Mouse (Mus musculus) liver, postnatal 0 days (tissue): ENCODE results near the gene Sstr5. TPM values are rescaled to one million over a fixed set of nuclear protein-coding genes. Genes with fewer than 3 reads are reported as not detected.

Experiments
- ATAC-seq: fragments of 200-750 bp; cut with Nextera tagmentation; 2 replicates; pipeline ENCODE4 v1.8.0; 2017; ENCODE audit warnings: mild to moderate bottlenecking, moderate library complexity
- DNase-seq: peaks from one replicate; pipeline ENCODE4 v3.0.0-alpha.2; 2016
- H3K27ac ChIP-seq: fragments of 300-500 bp; sonication (generic); 2 replicates; pipeline ENCODE4 v1.5.1; 2014; ENCODE audit warnings: antibody characterized with exemption, moderate library complexity, mild to moderate bottlenecking, low read depth
- H3K27me3 ChIP-seq: fragments of 300-500 bp; sonication (generic); 2 replicates; pipeline ENCODE4 v1.6.1; 2014; ENCODE audit warnings: low read length, control low read depth, mixed read lengths; ENCODE audit not compliant: insufficient read depth
- H3K36me3 ChIP-seq: fragments of 300-500 bp; sonication (generic); replicated peaks from 2 replicates; pipeline ENCODE4 v1.6.1; 2014; ENCODE audit warnings: mild to moderate bottlenecking, control low read depth, low read length, moderate library complexity, mixed read lengths; ENCODE audit not compliant: insufficient read depth
- H3K4me1 ChIP-seq: fragments of 300-500 bp; sonication (generic); 2 replicates; pipeline ENCODE4 v1.6.1; 2014; ENCODE audit warnings: antibody characterized with exemption, mild to moderate bottlenecking, control low read depth; ENCODE audit not compliant: insufficient read depth
- H3K4me2 ChIP-seq: fragments of 300-500 bp; sonication (generic); 2 replicates; pipeline ENCODE4 v1.6.1; 2014; ENCODE audit warnings: low read depth, mild to moderate bottlenecking, low read length, moderate library complexity, mixed read lengths
- H3K4me3 ChIP-seq: fragments of 300-500 bp; sonication (generic); 2 replicates; pipeline ENCODE4 v1.5.1; 2014; ENCODE audit warnings: low read depth, low read length
- H3K9ac ChIP-seq: fragments of 300-500 bp; sonication (generic); replicated peaks from 2 replicates; pipeline ENCODE4 v1.6.1; 2014; ENCODE audit warnings: mild to moderate bottlenecking, moderate library complexity
- H3K9me3 ChIP-seq: fragments of 300-500 bp; sonication (generic); 2 replicates; pipeline ENCODE4 v1.6.1; 2016; ENCODE audit warnings: mild to moderate bottlenecking, control low read depth, low read length, mixed read lengths
- CTCF ChIP-seq: sonication (generic); IDR thresholded peaks from 2 replicates; pipeline ENCODE4 v1.5.1; 2016; ENCODE audit warnings: antibody characterized with exemption, low read depth
- EP300 ChIP-seq: IDR thresholded peaks from 2 replicates; pipeline ENCODE4 v1.6.1; 2016; ENCODE audit warnings: antibody characterized with exemption, low read depth, mild to moderate bottlenecking
- WGBS: fragments of 180-500 bp; shearing (Covaris S2); extraction: QIAGEN DNeasy Blood & Tissue Kit; methylation state at CpG from one replicate; pipeline ENCODE4 v1.1.7; 2014; ENCODE audit not compliant: insufficient replicate concordance; 5-methylcytosine and 5-hydroxymethylcytosine counted together
- polyA plus RNA-seq: library from polyadenylated mRNA; unstranded; fragments of >200 nt; fragmentation: Nextera tagmentation; extraction: Ambion mirVana; gene quantifications from 2 replicates; pipeline ENCODE4 v1.2.1, GENCODE M21; 2015

Sstr5 gene
- polyA plus RNA-seq, 1 experiment from 2014 or later, result not detected

- no peaks in the 10 kb centered on the region for H3K36me3 ChIP-seq
- no peak overlapping the region for H3K27ac ChIP-seq
- no peak overlapping the region for H3K9ac ChIP-seq
- ATAC-seq, result no peak
- H3K4me3 ChIP-seq, result no peak overlapping the region
- peak; percentile 41 for DNase-seq
- H3K4me1 ChIP-seq, result no peaks in the 10 kb centered on the region
- peaks cover 7% of the 10 kb centered on the region for H3K27me3 ChIP-seq
- H3K4me2 ChIP-seq, result no peak overlapping the region
- no peaks in the 10 kb centered on the region for H3K9me3 ChIP-seq
- TF ChIP-seq CTCF (peak; percentile 56), EP300 (no peak)
- 53% methylated on average over 7 of the region's 7 CpGs for WGBS
Observed at GRCm38 (mm10) chr17:25508860-25509577, 11.9 kb upstream of the Sstr5 start.

GRCm38 (mm10) chr17:25507799-25508198 lies 10.7 kb upstream of the Sstr5 start:
- no peaks in the 10 kb centered on the region for H3K36me3 ChIP-seq
- H3K27me3 ChIP-seq, result peaks cover 7% of the 10 kb centered on the region
- ATAC-seq (peak; percentile 51; the same call in 1 of the 2 replicates), DNase-seq (peak; percentile 74)
- H3K4me1 ChIP-seq, result no peaks in the 10 kb centered on the region
- no peak overlapping the region for H3K27ac ChIP-seq
- H3K9me3 ChIP-seq, result no peaks in the 10 kb centered on the region
- no peak overlapping the region for H3K4me3 ChIP-seq
- no peak for TF ChIP-seq EP300
- TF ChIP-seq CTCF, result peak; percentile 89
- no peak overlapping the region for H3K4me2 ChIP-seq
- WGBS, result 7% methylated on average over 3 of the region's 3 CpGs
- H3K9ac ChIP-seq, result no peak overlapping the region

GRCm38 (mm10) chr17:25502599-25502998 lies 5.5 kb upstream of the Sstr5 start:
- Histone ChIP-seq H3K4me2 (no peak overlapping the region), H3K9ac (no peak overlapping the region), H3K27me3 (peaks cover 2% of the 10 kb centered on the region; the same call in 1 of the 2 replicates), H3K27ac (no peak overlapping the region), H3K36me3 (no peaks in the 10 kb centered on the region), H3K9me3 (no peaks in the 10 kb centered on the region), H3K4me1 (no peaks in the 10 kb centered on the region), H3K4me3 (no peak overlapping the region)
- no peak for TF ChIP-seq CTCF
- TF ChIP-seq EP300, result no peak
- WGBS, result 36% methylated on average over 4 of the region's 4 CpGs
- DNase-seq (no peak), ATAC-seq (no peak)

- ATAC-seq, result no peak
- 75% methylated on average over 6 of the region's 6 CpGs for WGBS
- Histone ChIP-seq H3K4me3 (no peak overlapping the region), H3K36me3 (no peaks in the 10 kb centered on the region), H3K9me3 (no peaks in the 10 kb centered on the region), H3K27me3 (0 out of 2 replicates have a peak, but pooled peaks cover 3% of the 10 kb centered on the region), H3K9ac (no peak overlapping the region), H3K27ac (no peak overlapping the region), H3K4me2 (no peak overlapping the region), H3K4me1 (no peaks in the 10 kb centered on the region)
- no peak for TF ChIP-seq CTCF
- TF ChIP-seq EP300, result no peak
- DNase-seq, result no peak
Observed at GRCm38 (mm10) chr17:25482092-25482491, 15.0 kb downstream of the Sstr5 start.

- TF ChIP-seq EP300, result no peak
- no peak for TF ChIP-seq CTCF
- Histone ChIP-seq H3K9me3 (no peaks in the 10 kb centered on the region), H3K27me3 (0 out of 2 replicates have a peak, but pooled peaks cover 3% of the 10 kb centered on the region), H3K9ac (no peak overlapping the region), H3K4me3 (no peak overlapping the region), H3K4me2 (no peak overlapping the region), H3K27ac (no peak overlapping the region), H3K36me3 (no peaks in the 10 kb centered on the region), H3K4me1 (no peaks in the 10 kb centered on the region)
- DNase-seq (no peak), ATAC-seq (no peak)
- WGBS, result 53% methylated on average over 4 of the region's 4 CpGs
Observed at GRCm38 (mm10) chr17:25480820-25481219, 16.3 kb downstream of the Sstr5 start.

GRCm38 (mm10) chr17:25480152-25480551 lies 16.9 kb downstream of the Sstr5 start:
- H3K36me3 ChIP-seq, result no peaks in the 10 kb centered on the region
- H3K27ac ChIP-seq, result no peak overlapping the region
- H3K9me3 ChIP-seq, result no peaks in the 10 kb centered on the region
- H3K4me3 ChIP-seq, result no peak overlapping the region
- H3K4me2 ChIP-seq, result no peak overlapping the region
- DNase-seq (no peak), ATAC-seq (no peak)
- no peaks in the 10 kb centered on the region for H3K4me1 ChIP-seq
- 0 out of 2 replicates have a peak, but pooled peaks cover 3% of the 10 kb centered on the region for H3K27me3 ChIP-seq
- no peak overlapping the region for H3K9ac ChIP-seq
- WGBS, result 59% methylated on average over 8 of the region's 8 CpGs
- TF ChIP-seq CTCF (no peak), EP300 (no peak)
